8 mouse cellular contexts compared by ENCODE assay signal in the genomic region with DNA sequence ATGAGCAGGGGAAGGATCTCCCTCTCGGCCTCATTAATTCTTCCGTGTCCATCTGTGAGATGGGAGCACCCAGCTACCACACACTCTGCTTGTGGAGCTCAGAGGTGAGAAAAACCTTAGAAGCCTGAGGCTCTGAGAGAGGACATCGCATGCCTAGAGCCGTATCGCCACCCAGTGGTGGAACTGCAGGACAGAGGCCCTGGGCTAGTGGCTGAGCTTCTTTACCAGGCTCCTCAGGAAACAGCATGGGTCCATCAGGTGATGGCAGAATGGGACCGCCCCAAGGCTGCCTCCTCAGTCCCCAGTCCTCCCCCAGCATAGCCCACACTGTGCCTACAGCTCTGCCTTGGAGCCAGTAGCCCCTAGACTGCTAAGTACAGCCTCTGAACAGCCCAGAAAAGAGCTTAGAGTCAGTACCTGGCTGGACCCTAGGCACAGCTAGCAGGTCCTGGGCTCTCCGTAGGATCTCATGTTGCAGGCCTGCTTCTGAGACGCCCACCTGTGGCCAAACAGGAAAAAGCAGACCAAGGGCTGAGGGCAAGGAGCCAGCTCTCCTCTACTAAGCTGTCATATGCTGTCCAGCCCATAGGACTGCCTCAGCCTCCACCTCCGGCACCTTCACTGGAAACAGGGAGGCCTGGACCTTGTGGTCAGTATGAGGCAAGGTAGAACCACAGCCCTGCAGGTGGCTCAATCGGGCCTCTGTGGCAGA. TPM values are rescaled to one million over a fixed set of nuclear protein-coding genes. Genes with fewer than 3 reads are reported as not detected.
DNase-seq lines count a peak whose midpoint lies in the region; ATAC-seq and TF ChIP-seq lines count a peak whose summit lies in the region.

No protein-coding gene starts in this region.

- peaks cover 17 to 46% of the 10 kb centered on the region in 2 experiments for H3K36me3 ChIP-seq in CH12.LX (replicated peaks in 1 of 2; ENCODE audit: control insufficient read depth in 1 of 2, insufficient read depth in 1 of 2, low read length in 1 of 2)
- H3K36me3 ChIP-seq in forebrain, embryonic 13.5 days (ENCODE audit: poor library complexity, severe bottlenecking): peaks cover 54% of the 10 kb centered on the region

- TF ChIP-seq POLR2A in CH12.LX (IDR thresholded peaks at IDR 0.05; ENCODE audit: low read depth, low read length): no peak
- TF ChIP-seq POLR2A in lung, adult 2 months (IDR thresholded peaks at IDR 0.05; ENCODE audit: borderline replicate concordance, extremely low read depth, low read depth, low read length): no peak

- dilution Hi-C loops in CH12.LX (cut with MboI; ENCODE audit: extremely low pct_ligation_motif_present, extremely low pct_unique_long_range_greater_than_20kb, low sequenced_read_pairs): no loop called here

- H3K9ac ChIP-seq in CH12.LX (ENCODE audit: insufficient read depth, low read depth): no peak overlapping the region
- H3K9ac ChIP-seq in forebrain, embryonic 13.5 days: no peak overlapping the region

- H3K27ac ChIP-seq in CH12.LX (ENCODE audit: insufficient read depth, low read depth): no peak overlapping the region
- peak overlapping the region; percentile 30; the same call in 1 of the 2 replicates for H3K27ac ChIP-seq in brown adipose tissue, adult 24 weeks (replicated peaks; ENCODE audit: low read depth, low read length)
- no peak overlapping the region for H3K27ac ChIP-seq in forebrain, embryonic 13.5 days
- H3K27ac ChIP-seq in layer of hippocampus, adult 2 months: no peak overlapping the region

- peak; percentile 32 to 76; a peak in 3 of 4 replicates for TF ChIP-seq CTCF in CH12.LX (conservative IDR thresholded peaks at IDR 0.05 in 1 of 2, IDR thresholded peaks at IDR 0.05 in 1 of 2; ENCODE audit: low read depth in 2 of 2, low read length in 2 of 2)
- peak; percentile 89 for TF ChIP-seq CTCF in layer of hippocampus, adult 2 months (conservative IDR thresholded peaks at IDR 0.05)
- peak; percentile 94 for TF ChIP-seq CTCF in lung, adult 2 months (IDR thresholded peaks at IDR 0.05; ENCODE audit: insufficient read depth, low read length)

- DNase-seq in CH12.LX (ENCODE audit: extremely low read depth): peak; percentile 55
- peak; percentile 75 to 78 for DNase-seq in heart, postnatal 36 days
- peak; percentile 57 to 76 for DNase-seq in layer of hippocampus, adult 2 months (ENCODE audit: low spot score in 2 of 2)
- peak; percentile 79 for DNase-seq in lung, adult 2 months
- peak; percentile 68 for DNase-seq in ovary, postnatal 14 days (ENCODE audit: low spot score)
- DNase-seq in thymus, postnatal 36 days: peak; percentile 70 to 72

- in situ Hi-C loops in CH12.LX (cut with MboI; ENCODE audit: low pct_ligation_motif_present, low pct_unique_long_range_greater_than_20kb, low sequenced_read_pairs): no loop called here

- no peaks in the 10 kb centered on the region for H3K79me2 ChIP-seq in CH12.LX (replicated peaks; ENCODE audit: control insufficient read depth, extremely low read depth, insufficient read depth, poor library complexity, severe bottlenecking)

- 32% methylated on average over 10 of the region's 10 CpGs for WGBS in forebrain, embryonic 13.5 days
- 24% methylated on average over 10 of the region's 10 CpGs for WGBS in lung, adult 2 months

- peak; percentile 73 for TF ChIP-seq RAD21 in CH12.LX (IDR thresholded peaks at IDR 0.05; ENCODE audit: low read depth, low read length)

- H3K4me3 ChIP-seq in CH12.LX (replicated peaks in 1 of 3; ENCODE audit: low read depth in 2 of 3, low read length in 2 of 3, poor library complexity in 1 of 3): no peak overlapping the region
- H3K4me3 ChIP-seq in brown adipose tissue, adult 24 weeks (ENCODE audit: insufficient read depth, low read depth, low read length): no peak overlapping the region
- no peak overlapping the region for H3K4me3 ChIP-seq in forebrain, embryonic 13.5 days
- H3K4me3 ChIP-seq in layer of hippocampus, adult 2 months: no peak overlapping the region
- H3K4me3 ChIP-seq in lung, adult 2 months (replicated peaks; ENCODE audit: extremely low read depth, low read depth, low read length): no peak overlapping the region

- H3K4me1 ChIP-seq in CH12.LX (ENCODE audit: control insufficient read depth in 1 of 2, insufficient read depth in 2 of 2): peaks cover 0 to 11% of the 10 kb centered on the region in 2 experiments; a peak in 1 of 4 replicates
- H3K4me1 ChIP-seq in brown adipose tissue, adult 24 weeks (ENCODE audit: control insufficient read depth, insufficient read depth, insufficient read length, low read length): peaks cover 2% of the 10 kb centered on the region; the same call in 1 of the 2 replicates
- H3K4me1 ChIP-seq in forebrain, embryonic 13.5 days: no peaks in the 10 kb centered on the region
- peaks cover 9% of the 10 kb centered on the region for H3K4me1 ChIP-seq in lung, adult 2 months (ENCODE audit: control insufficient read depth, insufficient read depth, low read length)

- TF ChIP-seq EP300 in CH12.LX (IDR thresholded peaks at IDR 0.05; ENCODE audit: low read length): no peak

- peak; percentile 76 for ATAC-seq in forebrain, embryonic 13.5 days

- H3K4me2 ChIP-seq in CH12.LX (ENCODE audit: insufficient read depth, low read depth, poor library complexity, severe bottlenecking): no peak overlapping the region
- no peak overlapping the region for H3K4me2 ChIP-seq in forebrain, embryonic 13.5 days

- intact Hi-C loops in heart, postnatal 36 days (cut with DNase I): loop anchor here (1.0 kb wide), 2 partner anchors 64 to 69 kb away; no protein-coding TSS in a partner anchor

- no peaks in the 10 kb centered on the region for H3K9me3 ChIP-seq in CH12.LX (replicated peaks; ENCODE audit: low read length)
- no peaks in the 10 kb centered on the region for H3K9me3 ChIP-seq in forebrain, embryonic 13.5 days (replicated peaks)

- H3K27me3 ChIP-seq in CH12.LX (replicated peaks): no peaks in the 10 kb centered on the region
- H3K27me3 ChIP-seq in forebrain, embryonic 13.5 days: no peaks in the 10 kb centered on the region

TF ChIP-seq in CH12.LX, 34 proteins besides CTCF, POLR2A, EP300 and RAD21:
- TF ChIP-seq GABPA (IDR thresholded peaks at IDR 0.05; ENCODE audit: insufficient replicate concordance, low read depth, low read length): no peak
- peak; percentile 47 for TF ChIP-seq SMC3 (IDR thresholded peaks at IDR 0.05; ENCODE audit: low read depth, low read length)

RNA-seq across cellular contexts. Expression of gene Rpl12, which starts 33.0 kb away (rescaled TPM):
- 2,275 and 2,528 TPM in 2 replicates for total RNA-seq in CH12.LX (2012; rRNA removed)
- 1,298 and 1,607 TPM in 2 replicates for total RNA-seq in CH12.LX (2014; rRNA removed)
- 87.8 and 91.3 TPM in 2 replicates for polyA plus RNA-seq in CH12.LX (2012; ENCODE audit: insufficient read length, low read depth)
- 5.8 and 7.5 TPM in 2 replicates for polyA plus RNA-seq in brown adipose tissue, adult 24 weeks (2012; ENCODE audit: insufficient read depth, insufficient read length, missing spikeins)
- polyA plus RNA-seq in forebrain, embryonic 13.5 days (2015; fragmentation: Nextera tagmentation; extraction: Ambion mirVana): 111 and 118 TPM in 2 replicates
- 10 to 100 TPM; 56.4 to 65.9 TPM for total RNA-seq in heart, postnatal 36 days (2021)
- 100 to 1,000 TPM; 115 to 125 TPM for total RNA-seq in layer of hippocampus, adult 2 months (2021)
- 190 and 241 TPM in 2 replicates for polyA plus RNA-seq in lung, adult 2 months (2012; rRNA removed)

RNA-seq across cellular contexts. Expression of gene Lrsam1, which starts 33.0 kb away (rescaled TPM):
- total RNA-seq in CH12.LX (2012; rRNA removed) (9.5 and 10.2 TPM in 2 replicates), CH12.LX (2014; rRNA removed) (4.6 and 5.0 TPM in 2 replicates)
- 4.7 and 5.4 TPM in 2 replicates for polyA plus RNA-seq in CH12.LX (2012; ENCODE audit: insufficient read length, low read depth)
- polyA plus RNA-seq in brown adipose tissue, adult 24 weeks (2012; ENCODE audit: insufficient read depth, insufficient read length, missing spikeins): 6.6 and 13.1 TPM in 2 replicates
- 14.8 and 15.5 TPM in 2 replicates for polyA plus RNA-seq in forebrain, embryonic 13.5 days (2015; fragmentation: Nextera tagmentation; extraction: Ambion mirVana)
- 10 to 100 TPM; 14.1 to 17.0 TPM for total RNA-seq in heart, postnatal 36 days (2021)
- total RNA-seq in layer of hippocampus, adult 2 months (2021): 10 to 100 TPM; 36.8 to 37.9 TPM
- polyA plus RNA-seq in lung, adult 2 months (2012; rRNA removed): 17.4 and 18.4 TPM in 2 replicates

RNA-seq across cellular contexts. Expression of gene Fam129b, which starts 52.5 kb away (rescaled TPM):
- total RNA-seq in CH12.LX (2012; rRNA removed) (0.55 and 0.80 TPM in 2 replicates), CH12.LX (2014; rRNA removed) (0.19 and 0.26 TPM in 2 replicates)
- polyA plus RNA-seq in CH12.LX (2012; ENCODE audit: insufficient read length, low read depth): 0.49 and 0.50 TPM in 2 replicates
- polyA plus RNA-seq in brown adipose tissue, adult 24 weeks (2012; ENCODE audit: insufficient read depth, insufficient read length, missing spikeins): 4.9 and 5.9 TPM in 2 replicates
- polyA plus RNA-seq in forebrain, embryonic 13.5 days (2015; fragmentation: Nextera tagmentation; extraction: Ambion mirVana): 21.1 and 23.7 TPM in 2 replicates
- total RNA-seq in heart, postnatal 36 days (2021): 10 to 100 TPM; 22.5 to 26.9 TPM
- total RNA-seq in layer of hippocampus, adult 2 months (2021): 10 to 100 TPM; 14.5 to 14.9 TPM
- polyA plus RNA-seq in lung, adult 2 months (2012; rRNA removed): 205 and 224 TPM in 2 replicates

RNA-seq across cellular contexts. Expression of gene Slc2a8, which starts 53.5 kb away (rescaled TPM):
- total RNA-seq in CH12.LX (2012; rRNA removed): 3.8 and 5.6 TPM in 2 replicates
- 0.95 and 1.3 TPM in 2 replicates for total RNA-seq in CH12.LX (2014; rRNA removed)
- polyA plus RNA-seq in CH12.LX (2012; ENCODE audit: insufficient read length, low read depth): 0.90 and 1.1 TPM in 2 replicates
- polyA plus RNA-seq in brown adipose tissue, adult 24 weeks (2012; ENCODE audit: insufficient read depth, insufficient read length, missing spikeins): 13.1 and 15.2 TPM in 2 replicates
- 15.4 and 18.3 TPM in 2 replicates for polyA plus RNA-seq in forebrain, embryonic 13.5 days (2015; fragmentation: Nextera tagmentation; extraction: Ambion mirVana)
- 10 to 100 TPM; 18.3 to 26.7 TPM for total RNA-seq in heart, postnatal 36 days (2021)
- 10 to 100 TPM; 19.1 to 21.7 TPM for total RNA-seq in layer of hippocampus, adult 2 months (2021)
- 48.4 and 65.1 TPM in 2 replicates for polyA plus RNA-seq in lung, adult 2 months (2012; rRNA removed)

Comparison
In these comparisons a context has a peak if more than half of its experiments do, and no peak if none do; other contexts are left out.
1. RNA of gene Rpl12, which starts 33.0 kb away (polyA plus RNA-seq): 190 to 241 TPM in lung, adult 2 months, 111 to 118 TPM in forebrain, embryonic 13.5 days and 87.8 to 91.3 TPM in CH12.LX; 5.8 to 7.5 TPM in brown adipose tissue, adult 24 weeks; every median in the first group is over 10 times any median in the second.
2. Peak in every context shown above with its lines, with median percentiles within 50 percentile points of each other: DNase-seq and CTCF ChIP-seq.